Mouse (Mus musculus): ENCODE data around the gene Wnt6.
"Not testable (repeated sequence)": the region's sequence is repeated elsewhere in the genome, so short reads cannot be mapped to it uniquely, and the experiment has no call there.

The Wnt6 gene

GRCm38 (mm10) chr1:74805843-74806242 is 34.2 kb downstream of the Wnt6 start:
- no peak for DNase-seq (ENCODE audit: extremely low spot score, low read depth, low spot score)

- no peak for DNase-seq (ENCODE audit: extremely low spot score, low read depth, low spot score)
Measured at GRCm38 (mm10) chr1:74806360-74807311, 34.9 kb downstream of the Wnt6 start.

GRCm38 (mm10) chr1:74807551-74808071 is 35.9 kb downstream of the Wnt6 start:
- DNase-seq (ENCODE audit: extremely low spot score, low read depth, low spot score): no peak

- peak; percentile 97 for DNase-seq (ENCODE audit: extremely low spot score, low read depth, low spot score)
Measured at GRCm38 (mm10) chr1:74808078-74808477, 36.4 kb downstream of the Wnt6 start.

- DNase-seq (ENCODE audit: extremely low spot score, low read depth, low spot score): no peak
Measured at GRCm38 (mm10) chr1:74809007-74809406, 37.3 kb downstream of the Wnt6 start.

GRCm38 (mm10) chr1:74814931-74815647 is 43.4 kb downstream of the Wnt6 start:
- DNase-seq (ENCODE audit: extremely low spot score, low read depth, low spot score): no peak

GRCm38 (mm10) chr1:74815965-74816364 is 44.3 kb downstream of the Wnt6 start:
- DNase-seq (ENCODE audit: extremely low spot score, low read depth, low spot score): not testable (repeated sequence)

GRCm38 (mm10) chr1:74816612-74817199 is 45.0 kb downstream of the Wnt6 start:
- DNase-seq (ENCODE audit: extremely low spot score, low read depth, low spot score): peak; percentile 83

GRCm38 (mm10) chr1:74817219-74817618 is 45.5 kb downstream of the Wnt6 start:
- DNase-seq (ENCODE audit: extremely low spot score, low read depth, low spot score): no peak

GRCm38 (mm10) chr1:74818509-74818908 is 46.8 kb downstream of the Wnt6 start:
- DNase-seq (ENCODE audit: extremely low spot score, low read depth, low spot score): no peak

- DNase-seq (ENCODE audit: extremely low spot score, low read depth, low spot score): not testable (repeated sequence)
Measured at GRCm38 (mm10) chr1:74823598-74823997, 51.9 kb downstream of the Wnt6 start.

GRCm38 (mm10) chr1:74824518-74825302 is 53.0 kb downstream of the Wnt6 start:
- no peak for DNase-seq (ENCODE audit: extremely low spot score, low read depth, low spot score)

GRCm38 (mm10) chr1:74830061-74830460 is 58.4 kb downstream of the Wnt6 start:
- no peak for DNase-seq (ENCODE audit: extremely low spot score, low read depth, low spot score)

GRCm38 (mm10) chr1:74833255-74833654 is 61.6 kb downstream of the Wnt6 start:
- no peak for DNase-seq (ENCODE audit: extremely low spot score, low read depth, low spot score)

All from hindlimb bud, embryonic 11.5 days (tissue).